Mouse (Mus musculus) mesoderm, embryonic 11.5 days (tissue): ENCODE results near the gene Urm1.

ENCODE experiments used
- DNase-seq: peaks from one replicate; pipeline ENCODE4 v3.0.0-alpha.2; 2012; ENCODE audit warnings: low read depth, low spot score

The Urm1 gene

DNA sequence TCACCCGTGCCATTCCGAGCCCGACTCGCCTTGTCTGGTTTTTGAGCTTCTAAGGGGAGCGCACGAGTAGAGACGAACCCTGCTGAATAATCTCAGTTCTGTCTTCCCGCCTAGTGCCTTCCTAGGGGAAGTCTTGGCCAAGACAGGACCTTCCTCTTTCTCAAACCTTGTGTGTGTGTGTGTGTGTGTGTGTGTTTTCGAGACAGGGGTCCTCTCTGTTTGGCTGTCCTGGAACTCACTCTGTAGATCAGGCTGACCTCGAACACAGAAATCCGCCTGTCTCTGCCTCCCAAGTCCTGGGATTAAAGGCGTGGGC is 7.8 kb downstream of the Urm1 start:
- DNase-seq: no peak

DNA sequence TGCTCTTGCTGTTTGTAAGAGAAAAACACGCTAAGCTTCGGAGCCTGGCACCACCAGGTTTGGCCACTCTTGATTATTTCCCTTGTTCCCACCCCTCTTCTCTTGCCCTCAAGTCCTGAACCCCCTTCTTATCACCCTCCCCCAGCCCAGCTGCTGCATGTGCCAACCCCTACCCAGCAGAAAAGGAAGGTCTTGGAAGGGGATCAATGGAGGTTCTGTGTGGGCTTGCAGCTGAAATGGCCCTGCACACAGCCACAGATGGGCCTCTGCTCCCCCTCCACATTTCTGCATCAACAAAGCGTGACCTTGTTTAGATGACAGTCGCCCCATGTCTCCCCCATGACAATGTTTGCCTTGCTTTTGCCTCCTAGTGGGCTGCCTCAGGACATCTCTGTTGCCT is 11.2 kb downstream of the Urm1 start:
- DNase-seq: no peak

DNA sequence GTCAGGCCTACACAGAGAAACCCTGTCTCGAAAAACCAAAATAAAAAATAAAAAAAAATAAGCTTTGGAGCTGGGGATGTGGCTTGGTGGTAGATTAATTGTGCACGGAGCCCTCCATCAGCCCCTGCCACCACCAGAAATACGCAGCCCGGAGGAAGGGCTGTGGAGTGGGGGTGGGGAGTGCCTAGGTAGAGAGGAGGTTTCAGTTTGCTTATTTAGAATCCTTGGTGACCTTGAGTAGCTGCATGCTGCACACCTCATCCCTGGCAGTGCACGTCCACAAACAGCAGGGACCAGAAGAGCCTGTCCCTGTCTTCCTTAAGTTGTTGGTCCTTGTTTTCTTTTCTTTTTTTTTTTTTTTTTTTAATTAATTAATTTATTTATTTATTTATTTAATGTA is 13.9 kb downstream of the Urm1 start:
- DNase-seq: no peak

DNA sequence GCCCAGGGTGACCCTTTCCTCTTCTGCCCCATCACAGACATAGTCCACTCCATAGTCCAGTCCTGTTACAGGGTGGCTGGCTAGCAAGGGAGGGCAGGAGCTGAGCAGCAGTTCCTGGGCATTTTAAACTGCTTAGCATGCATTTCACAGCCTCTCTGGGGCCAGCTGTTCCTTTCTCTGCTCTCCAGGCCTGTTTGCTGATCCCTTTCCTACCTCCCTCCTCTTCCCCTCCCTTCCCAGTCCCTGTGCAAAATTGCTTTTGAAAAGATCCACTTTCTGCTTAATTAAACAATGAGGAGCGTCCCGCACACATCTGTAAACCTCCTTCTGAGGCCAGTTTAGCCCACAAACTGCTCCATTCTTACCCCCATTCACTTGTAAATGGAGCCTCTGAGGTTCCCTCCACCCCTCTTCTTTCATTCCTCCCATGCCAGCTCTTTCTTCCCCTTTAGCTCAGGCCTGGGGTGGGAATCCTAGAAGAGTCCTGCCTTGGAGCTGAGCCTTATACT is 15.6 kb downstream of the Urm1 start:
- peak; percentile 65 for DNase-seq

DNA sequence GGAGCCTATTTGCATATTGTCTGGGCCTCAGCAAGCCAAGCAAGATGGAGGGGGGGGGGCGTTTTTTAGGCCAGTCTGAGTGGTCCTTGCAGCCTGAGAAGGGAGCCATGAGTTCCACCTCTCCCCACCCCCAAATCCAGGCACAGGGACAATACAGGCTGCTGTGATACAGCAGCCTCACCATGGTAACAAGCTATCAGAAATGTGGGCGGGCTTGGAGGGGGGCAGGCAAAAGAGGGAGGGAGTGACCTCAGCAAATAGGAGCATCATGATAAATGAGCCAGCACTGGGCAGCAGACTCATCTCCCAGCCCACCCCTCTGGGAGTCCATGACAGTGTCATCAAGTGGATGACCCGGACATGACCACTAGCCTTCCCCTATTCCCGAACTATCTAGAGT is 19.6 kb downstream of the Urm1 start:
- DNase-seq: peak; percentile 83

DNA sequence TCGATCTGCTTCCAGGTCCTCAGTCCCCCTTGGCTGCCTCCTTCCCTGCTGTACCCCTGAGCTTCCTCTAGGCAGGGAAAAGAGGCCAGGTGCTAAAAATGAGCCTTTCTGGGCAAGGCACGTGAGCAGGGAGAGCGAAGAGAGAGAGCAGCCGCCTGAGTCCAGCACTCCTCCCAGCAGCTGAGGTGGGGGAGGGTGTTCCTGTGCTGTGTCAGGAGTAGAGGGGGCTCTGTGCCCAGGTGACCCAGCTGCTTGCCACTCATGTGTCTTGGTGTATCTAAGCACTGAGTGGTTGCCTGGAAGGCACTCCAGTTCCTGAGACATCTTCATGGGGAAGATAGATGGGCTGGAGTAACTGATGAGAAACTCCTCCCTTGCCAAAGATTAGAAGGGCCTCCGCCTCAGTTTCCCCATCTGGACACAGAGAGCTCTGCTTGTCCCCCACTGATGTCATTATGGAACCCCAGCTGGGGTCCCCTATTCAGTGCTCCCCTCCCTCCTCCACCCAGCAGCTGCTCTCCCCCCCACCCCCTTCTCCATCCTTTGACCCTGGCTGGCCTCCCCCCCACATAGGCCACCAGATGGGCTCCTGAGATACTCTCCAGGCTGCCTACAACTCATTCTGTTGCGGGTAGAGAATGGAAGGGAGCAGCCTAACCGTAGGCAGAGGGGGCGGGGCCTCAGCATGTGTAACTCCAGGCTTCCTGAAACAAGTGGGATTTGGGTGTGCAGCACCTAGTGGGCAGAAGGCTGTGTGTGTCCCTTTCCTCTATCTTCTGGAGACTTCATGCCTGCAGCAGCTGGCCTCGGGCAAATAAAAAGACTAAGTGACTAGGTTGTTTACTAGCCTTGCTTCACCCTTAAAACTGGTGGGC is 23.6 kb downstream of the Urm1 start:
- peak; percentile 72 for DNase-seq

DNA sequence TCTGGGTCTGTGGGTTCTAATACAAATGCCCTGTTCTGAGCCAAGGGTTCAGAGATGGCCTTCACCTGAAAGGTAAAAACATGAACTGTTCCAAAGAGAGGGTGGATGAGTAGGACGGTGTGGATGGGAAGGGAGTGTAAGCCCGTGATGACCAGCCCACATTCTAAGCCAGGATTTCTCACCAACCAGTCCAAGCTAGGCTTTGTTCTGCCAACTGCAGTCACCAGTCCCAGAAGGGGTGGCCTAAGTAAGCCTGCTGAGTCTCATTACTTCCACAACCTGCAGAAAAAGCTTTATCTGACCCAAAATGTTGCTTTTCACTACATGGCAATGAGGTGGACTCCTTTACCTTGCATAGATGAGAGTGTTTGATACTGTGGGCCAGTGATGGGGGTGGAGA is 24.2 kb downstream of the Urm1 start:
- no peak for DNase-seq

DNA sequence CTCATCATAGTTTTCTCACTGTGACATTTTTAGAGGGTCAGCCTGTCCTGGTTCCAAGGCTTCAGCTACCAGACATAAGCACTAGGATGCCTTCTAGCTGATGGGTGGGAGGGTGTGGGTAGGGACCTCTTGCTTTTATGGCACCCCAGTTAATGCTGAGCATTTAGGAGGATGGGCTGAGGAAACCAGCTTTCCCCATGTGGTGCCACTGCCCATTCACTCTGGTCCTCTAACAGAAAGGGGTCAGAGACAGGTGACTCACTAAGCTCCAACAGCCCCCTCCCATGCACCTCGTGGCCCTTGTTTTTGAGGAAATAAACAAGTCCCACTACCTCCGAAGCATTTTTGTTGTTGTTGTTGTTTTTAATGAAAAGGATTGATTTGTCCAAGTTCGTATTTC is 24.8 kb downstream of the Urm1 start:
- DNase-seq: no peak

DNA sequence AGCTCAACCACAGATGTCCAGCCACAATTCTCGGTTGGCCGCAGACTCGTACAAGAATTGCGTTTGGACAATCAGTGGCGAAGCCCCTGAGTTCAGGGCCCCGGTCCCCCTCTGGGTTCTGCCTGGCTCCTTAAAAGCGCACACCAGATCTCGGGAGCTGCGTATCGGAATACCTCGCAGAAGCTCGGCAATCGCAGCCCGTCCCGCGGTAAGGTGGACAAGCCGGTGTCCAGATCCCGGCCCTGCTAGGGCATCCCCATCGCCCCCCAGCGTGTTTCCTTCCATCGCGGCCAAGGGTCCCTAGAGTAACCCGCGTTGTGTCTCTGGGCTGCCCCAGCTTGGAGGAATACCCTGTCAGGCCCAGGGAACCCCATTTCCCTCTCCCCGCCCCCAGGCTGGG is 25.8 kb downstream of the Urm1 start:
- no peak for DNase-seq

DNA sequence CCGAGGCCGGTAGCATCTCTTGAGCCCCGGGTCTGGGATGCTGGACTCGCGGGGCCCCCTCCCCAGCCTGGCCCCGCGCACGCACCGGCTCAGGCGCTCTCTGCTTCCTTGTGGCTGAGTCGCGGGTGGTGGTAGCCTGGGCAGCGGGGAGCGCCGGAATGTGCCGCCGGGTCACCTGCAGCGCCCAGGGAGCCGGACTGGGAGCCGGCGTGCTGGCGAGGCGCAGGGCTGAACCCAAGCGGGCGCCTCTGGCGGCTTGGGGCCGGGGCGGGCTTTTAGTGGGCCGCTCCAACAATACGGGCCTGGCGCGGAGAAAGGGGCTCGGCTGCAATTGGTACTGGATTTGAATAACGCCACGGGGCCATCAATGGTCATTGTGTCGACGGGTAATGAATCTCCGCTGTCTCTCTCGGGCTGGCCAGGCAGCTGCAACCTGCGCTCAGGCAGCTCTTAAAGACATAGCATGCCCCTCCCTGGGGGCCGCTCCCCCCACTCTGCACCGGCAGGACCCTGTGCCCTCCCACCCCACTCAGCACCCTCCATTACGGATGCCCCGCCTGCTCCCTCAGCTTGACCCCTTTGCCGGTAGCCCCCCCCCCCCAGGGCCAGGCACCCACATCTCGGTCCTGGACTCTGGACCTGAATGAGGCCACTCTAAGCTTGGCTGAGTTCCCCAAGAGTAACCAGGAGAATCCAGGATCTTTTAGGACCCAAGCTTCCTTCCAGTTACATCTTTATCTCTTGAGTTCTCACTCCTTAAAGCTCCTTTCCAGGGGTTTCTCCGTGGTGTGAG is 26.4 kb downstream of the Urm1 start:
- peak; percentile 86 for DNase-seq

DNA sequence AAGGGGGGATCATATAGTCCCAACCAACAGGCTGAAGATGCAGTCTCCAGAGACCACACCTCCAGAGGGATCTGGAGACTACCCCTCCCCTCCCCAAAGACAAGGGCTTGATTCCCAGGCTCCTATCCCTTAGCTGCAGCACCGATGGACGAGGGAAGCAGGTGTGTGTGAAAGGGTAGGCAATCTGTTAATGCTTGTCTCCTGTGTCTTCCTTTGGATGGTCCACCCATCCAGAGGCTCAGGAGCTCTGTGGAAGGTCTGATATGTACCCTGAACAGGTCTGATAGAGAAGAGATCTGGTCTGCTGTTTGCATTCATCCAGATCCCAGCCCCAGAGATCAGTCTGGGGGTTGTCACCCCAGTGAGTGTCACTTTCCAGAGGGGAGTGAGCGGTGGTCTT is 27.0 kb downstream of the Urm1 start:
- no peak for DNase-seq

DNA sequence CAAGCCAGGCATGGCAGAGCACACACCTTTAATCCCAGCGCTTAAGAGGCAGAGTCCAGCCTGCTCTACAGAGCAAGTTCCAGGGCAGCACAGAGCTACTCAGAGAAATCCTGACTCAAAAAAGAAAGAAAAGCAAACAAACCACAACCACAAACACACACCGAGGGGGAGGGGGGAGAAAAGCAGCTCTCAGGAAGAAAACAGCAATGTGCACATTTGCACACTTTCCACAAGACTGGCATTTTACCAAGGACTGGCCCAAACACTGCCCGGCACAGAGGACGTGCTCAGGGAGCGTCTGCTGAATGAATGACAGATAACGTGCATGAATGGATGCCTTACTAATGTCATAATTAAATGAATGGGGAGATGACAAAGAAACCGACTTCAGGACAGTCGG is 29.2 kb downstream of the Urm1 start:
- no peak for DNase-seq

DNA sequence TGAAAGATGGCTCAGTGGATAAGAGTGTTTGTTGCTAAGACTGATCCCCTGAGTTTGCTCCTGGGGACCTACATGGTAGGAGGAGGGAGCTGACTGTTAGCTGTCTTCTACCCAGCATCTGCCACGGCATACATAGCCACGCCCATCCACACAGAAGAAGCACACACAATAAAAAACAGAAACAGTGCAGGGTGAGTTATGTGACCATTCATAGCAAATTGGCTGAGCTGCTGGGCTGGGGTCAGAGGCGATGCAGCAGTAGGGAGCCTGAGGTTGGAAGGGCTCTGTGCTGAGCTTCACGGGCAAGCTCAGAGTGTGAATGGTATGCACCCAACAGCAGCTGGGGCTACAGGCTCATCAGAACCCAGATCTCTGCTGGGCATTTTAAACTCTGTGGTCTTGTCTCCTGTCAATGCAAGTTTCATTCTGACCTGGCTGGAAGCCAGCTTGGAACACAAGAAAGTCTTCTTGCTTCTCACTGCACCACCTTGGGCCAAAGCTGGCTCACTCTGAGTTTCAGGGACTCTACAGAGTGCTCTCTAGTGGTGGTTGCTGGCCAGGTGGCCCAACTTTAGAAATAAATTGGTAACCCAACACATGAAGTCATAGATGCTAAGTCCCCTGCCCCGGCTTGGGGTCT is 30.1 kb downstream of the Urm1 start:
- peak; percentile 59 for DNase-seq

DNA sequence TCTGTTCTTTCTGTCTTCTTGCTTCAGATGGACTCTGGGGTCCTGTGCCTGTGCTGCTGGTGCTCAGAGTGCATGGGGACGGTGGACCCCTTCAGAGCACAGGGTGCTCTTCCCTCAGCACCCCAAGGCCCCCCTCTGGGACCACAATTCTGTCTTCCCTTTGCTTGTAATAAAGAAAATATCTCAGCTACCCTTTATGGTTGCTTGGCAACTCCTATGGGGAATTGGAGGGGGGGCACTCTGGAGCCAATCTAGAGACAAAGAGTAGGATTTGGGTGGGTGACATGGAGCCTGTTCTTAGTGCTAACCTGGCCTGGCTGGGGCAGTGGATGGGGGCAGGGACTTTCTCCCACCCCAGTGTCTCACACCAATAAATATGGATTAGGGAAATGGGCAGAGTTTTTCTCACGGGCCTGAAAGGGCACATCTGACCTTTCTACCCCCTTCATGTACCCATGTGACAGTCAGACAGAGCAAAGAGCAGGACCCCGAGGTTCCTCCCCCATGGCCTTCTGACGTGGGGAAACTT is 33.1 kb downstream of the Urm1 start:
- DNase-seq: no peak

DNA sequence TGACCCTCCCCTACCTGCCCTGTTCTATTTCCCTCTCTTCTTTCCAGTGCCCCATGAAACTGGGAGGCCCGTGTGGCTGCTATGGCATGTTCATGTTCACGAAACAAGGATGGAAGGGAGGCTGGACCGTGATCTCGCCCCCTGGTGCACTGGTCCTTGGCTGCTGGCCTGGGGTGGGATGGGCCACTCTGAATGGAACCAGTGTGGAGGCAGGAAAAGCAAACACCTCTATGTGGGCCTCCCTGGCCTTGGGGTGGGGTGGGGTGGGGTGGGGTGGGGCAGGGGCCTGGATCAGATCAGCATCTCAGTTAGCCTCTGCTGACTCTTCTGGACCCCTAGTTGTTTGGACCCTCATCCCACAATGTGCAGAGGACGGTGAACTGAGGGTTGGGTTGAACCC is 33.9 kb downstream of the Urm1 start:
- DNase-seq: no peak

DNA sequence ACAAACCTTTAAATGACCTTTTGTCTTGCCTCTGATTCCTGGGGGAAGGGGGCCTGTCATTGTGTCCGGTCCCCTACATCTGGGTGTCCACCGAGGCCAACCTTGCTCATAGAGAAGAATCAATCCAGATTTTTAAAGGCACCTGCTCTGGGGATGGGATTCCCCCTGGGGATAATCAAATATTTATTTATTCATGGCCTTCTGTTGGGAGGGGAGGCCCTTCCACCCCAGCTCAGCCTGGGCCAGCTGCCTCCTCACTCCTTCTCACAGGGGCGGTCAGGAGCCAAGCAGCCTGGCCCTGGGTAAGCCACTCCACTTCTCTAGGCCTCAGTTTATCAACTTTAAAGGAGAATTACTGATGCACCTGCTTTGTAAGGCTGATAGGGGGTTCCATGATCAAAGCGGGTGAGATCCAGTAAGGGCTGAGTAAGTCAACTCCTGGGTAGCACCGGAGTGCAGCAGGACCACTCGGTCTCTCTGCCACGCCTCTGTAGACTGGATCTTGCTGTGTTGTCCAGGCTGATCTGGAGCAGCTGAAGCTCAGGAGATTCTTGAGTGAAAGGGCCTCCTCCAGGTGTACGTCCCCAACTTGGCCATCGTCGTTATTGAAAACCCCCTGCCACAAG is 35.8 kb downstream of the Urm1 start:
- peak; percentile 54 for DNase-seq

DNA sequence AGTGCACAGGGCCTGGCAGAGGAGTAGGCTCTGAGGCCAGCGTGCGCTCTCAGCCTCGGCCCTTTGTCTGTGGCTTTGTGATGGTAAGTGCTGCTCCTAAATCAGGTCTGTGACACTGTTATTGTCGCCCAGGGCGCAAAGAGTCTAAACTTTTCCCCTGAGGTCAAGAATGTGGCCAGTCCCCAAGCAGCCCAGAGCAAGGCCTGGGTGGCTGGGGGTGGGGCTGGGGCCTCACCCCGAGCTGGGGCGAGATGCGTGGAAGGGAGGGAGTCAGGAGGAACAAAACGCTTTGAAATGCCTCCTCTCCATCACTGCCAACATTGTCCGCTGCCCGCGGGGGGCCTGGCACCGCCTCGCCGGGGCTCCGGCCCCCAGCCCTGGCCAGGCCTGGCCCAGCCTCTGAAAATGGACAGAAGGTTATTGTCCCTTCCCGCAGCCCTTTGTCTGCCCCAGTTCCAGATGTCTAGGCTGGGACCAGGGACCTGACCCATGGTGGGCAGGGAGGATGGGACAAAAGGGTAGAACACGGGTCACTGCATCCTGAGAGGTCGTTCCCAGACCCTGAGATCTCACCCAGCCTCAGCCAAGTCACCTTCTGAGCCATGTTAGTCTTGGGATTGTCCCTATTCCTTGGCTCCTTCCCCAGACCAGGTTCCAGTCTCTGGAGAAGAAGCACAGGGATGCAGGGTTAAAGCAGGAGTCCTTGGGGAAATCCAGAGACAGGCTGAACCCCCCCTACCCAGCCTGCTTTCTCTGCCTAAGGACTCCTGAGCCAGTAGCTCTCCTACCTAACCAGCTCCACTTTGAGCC is 36.8 kb downstream of the Urm1 start:
- DNase-seq: peak; percentile 89

DNA sequence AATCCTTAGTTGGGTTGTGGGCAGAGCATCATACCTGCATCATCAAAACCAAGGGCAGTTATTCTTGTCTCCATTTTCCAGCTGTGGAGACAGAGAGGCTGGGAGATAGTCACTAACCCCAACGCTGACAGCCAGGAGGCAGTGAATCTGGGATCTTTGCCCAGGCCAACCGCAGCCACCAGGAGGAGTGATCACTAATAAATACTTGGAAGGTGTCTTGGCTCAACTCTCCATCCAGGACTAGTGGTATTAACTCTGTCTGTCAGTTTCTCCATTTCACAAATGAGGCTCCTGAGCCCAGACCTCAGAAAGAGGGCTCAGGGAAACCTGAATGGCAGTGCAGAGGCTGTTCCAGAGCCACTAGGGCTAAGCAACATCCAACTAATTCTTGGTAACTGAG is 37.5 kb downstream of the Urm1 start:
- DNase-seq: no peak

DNA sequence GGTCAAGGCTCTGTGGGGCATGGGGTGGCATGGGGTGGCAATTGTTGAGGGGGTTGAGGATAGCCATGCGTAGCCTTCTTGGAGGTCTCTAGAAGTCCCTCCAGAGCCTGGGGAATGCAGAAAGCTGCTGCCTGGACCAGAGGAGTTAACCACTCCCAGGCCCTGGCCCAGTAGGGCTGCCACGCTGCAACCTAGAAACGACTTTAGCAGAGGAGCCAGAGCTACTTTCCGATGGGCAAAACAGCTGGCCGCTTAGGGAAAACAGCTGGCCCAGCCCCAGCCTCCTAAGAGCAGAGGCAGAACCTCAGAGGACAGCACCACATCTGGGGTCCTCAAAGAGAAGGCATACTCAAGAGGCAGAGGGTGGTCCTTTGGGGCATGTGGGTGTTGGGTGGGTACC is 38.1 kb downstream of the Urm1 start:
- DNase-seq: no peak

DNA sequence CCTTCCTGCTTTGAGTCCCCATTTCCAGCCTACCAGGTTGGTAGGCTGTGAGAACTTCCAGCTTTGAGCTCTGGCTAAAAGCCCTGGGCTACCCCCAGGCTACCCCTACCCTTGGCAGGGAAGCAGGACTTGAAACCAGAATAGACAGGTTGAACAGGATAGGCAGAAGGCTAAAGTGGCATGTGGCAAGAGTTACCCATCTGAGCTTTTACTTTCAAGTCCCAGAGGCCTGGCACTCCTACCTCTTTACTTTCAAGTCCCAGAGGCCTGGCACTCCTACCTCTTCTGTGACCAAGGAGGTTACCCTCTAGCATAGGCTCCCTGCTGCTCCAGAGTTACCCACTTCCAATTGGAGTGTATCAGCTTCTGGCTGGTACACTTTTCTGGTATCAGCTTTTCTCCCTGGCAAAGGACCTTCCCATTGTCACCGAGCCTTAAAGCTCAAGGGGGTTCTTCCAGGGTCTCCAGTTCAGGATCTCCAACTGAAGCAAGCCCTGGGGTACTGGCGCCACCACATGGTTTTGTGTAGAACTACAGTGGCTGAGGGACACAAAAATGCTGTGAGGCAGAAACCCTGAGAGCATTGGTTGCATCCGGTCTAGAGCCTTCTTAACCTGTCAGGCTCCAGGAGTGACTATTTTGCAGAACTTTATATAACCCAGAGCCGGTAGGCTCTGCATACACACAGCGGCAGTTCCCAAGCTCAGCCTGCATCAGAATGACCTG is 39.0 kb downstream of the Urm1 start:
- DNase-seq: peak; percentile 86
